Comparison of ENCODE assay signal across 27 mouse cellular contexts in the genomic region with DNA sequence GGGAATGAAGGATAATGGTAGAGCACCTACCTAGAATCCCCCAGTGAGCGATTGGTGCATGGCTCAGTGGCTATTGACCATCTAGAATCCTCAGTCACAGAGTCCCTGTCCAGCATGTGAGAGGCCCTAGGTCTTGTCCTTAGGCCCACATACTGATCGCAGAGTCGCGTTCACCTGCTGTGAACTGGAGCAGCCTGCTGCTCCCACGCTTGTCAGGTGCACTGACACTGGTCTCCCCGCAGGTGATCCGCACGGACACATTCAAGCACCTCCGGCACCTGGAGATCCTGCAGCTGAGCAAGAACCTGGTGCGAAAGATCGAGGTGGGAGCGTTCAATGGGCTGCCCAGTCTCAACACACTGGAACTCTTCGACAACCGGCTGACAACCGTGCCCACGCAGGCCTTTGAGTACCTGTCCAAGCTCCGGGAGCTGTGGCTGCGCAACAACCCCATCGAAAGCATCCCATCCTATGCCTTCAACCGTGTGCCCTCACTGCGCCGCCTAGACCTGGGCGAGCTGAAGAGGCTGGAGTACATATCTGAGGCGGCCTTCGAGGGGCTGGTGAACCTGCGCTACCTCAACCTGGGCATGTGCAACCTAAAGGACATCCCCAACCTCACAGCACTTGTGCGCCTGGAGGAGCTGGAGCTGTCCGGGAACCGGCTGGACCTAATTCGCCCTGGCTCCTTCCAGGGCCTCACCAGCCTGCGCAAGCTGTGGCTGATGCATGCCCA. TPM values are rescaled to one million over a fixed set of nuclear protein-coding genes. Genes with fewer than 3 reads are reported as not detected.
DNase-seq lines count a peak whose midpoint lies in the region; ATAC-seq and TF ChIP-seq lines count a peak whose summit lies in the region.
"Had no signal": no experiment of that assay in that cellular context is flagged by ENCODE, and none has a peak within 500 bp of the region (broad histone marks: within the 10 kb centered on the region; RNA-seq: fewer than 3 reads in every experiment).

No protein-coding gene starts in this region.

- H3K4me1 ChIP-seq in forebrain, embryonic 11.5 days (replicated peaks; ENCODE audit: control insufficient read depth, insufficient read depth, low read length), result peaks cover 16% of the 10 kb centered on the region
- peaks cover 28% of the 10 kb centered on the region for H3K4me1 ChIP-seq in forebrain, embryonic 16.5 days (replicated peaks; ENCODE audit: control insufficient read depth, insufficient read depth, low read length)
- peaks cover 37% of the 10 kb centered on the region for H3K4me1 ChIP-seq in E14TG2a.4 (replicated peaks; ENCODE audit: low read depth, low read length)
- peaks cover 27% of the 10 kb centered on the region for H3K4me1 ChIP-seq in heart, embryonic 12.5 days (replicated peaks)

- peak; percentile 51 for DNase-seq in forebrain, embryonic 11.5 days (ENCODE audit: low spot score)
- peak; percentile 12 to 13 for DNase-seq in left cerebral cortex, postnatal 36 days (ENCODE audit: low spot score in 2 of 2)
- DNase-seq in left cerebral cortex, postnatal 4 days, result no peak
- DNase-seq in brain, adult 2 months (ENCODE audit: low read depth, low spot score), result peak; percentile 41
- DNase-seq in lung, adult 18-20 months, result no peak
- DNase-seq: adrenal gland, postnatal 10 days; B cell, adult 2 months; embryo, embryonic 11 days; gastrocnemius, adult 2 months; heart, postnatal 36 days; kidney, postnatal 4 days; lung, postnatal 10 days; thymus, postnatal 36 days had no signal

- no peak for TF ChIP-seq CTCF in E14TG2a.4 (conservative IDR thresholded peaks at IDR 0.05; ENCODE audit: low read length)

- no peaks in the 10 kb centered on the region; the same call in 1 of the 2 replicates for H3K9me3 ChIP-seq in forebrain, embryonic 11.5 days (ENCODE audit: control insufficient read depth, low read length)
- no peaks in the 10 kb centered on the region for H3K9me3 ChIP-seq in forebrain, embryonic 16.5 days (ENCODE audit: control insufficient read depth, low read length)
- no peaks in the 10 kb centered on the region for H3K9me3 ChIP-seq in E14TG2a.4 (ENCODE audit: low read length)
- no peaks in the 10 kb centered on the region for H3K9me3 ChIP-seq in heart, embryonic 12.5 days (replicated peaks)
- H3K9me3 ChIP-seq: embryonic facial prominence, embryonic 15.5 days; heart, embryonic 13.5 days; hindbrain, embryonic 15.5 days; kidney, embryonic 15.5 days; limb, embryonic 12.5 days; liver, embryonic 15.5 days; neural tube, embryonic 15.5 days had no signal

- WGBS in forebrain, embryonic 11.5 days, result 82% methylated on average over 31 of the region's 31 CpGs
- 86% methylated on average over 31 of the region's 31 CpGs for WGBS in forebrain, embryonic 16.5 days
- 73% methylated on average over 31 of the region's 31 CpGs for WGBS in heart, embryonic 12.5 days

- H3K27me3 ChIP-seq in forebrain, embryonic 11.5 days (ENCODE audit: control insufficient read depth, insufficient read depth, low read length), result peaks cover 10% of the 10 kb centered on the region
- H3K27me3 ChIP-seq in forebrain, embryonic 16.5 days (replicated peaks; ENCODE audit: control insufficient read depth, insufficient read depth, low read length), result no peaks in the 10 kb centered on the region
- H3K27me3 ChIP-seq in E14TG2a.4 (ENCODE audit: insufficient read depth, low read length), result peaks cover 70% of the 10 kb centered on the region
- H3K27me3 ChIP-seq in heart, embryonic 12.5 days (replicated peaks), result peaks cover 54% of the 10 kb centered on the region
- H3K27me3 ChIP-seq: hindbrain, embryonic 15.5 days; neural tube, embryonic 15.5 days had no signal

- ATAC-seq in forebrain, embryonic 11.5 days (replicated peaks; ENCODE audit: low FRiP score), result no peak
- ATAC-seq in forebrain, embryonic 16.5 days, result no peak
- ATAC-seq in heart, embryonic 12.5 days (ENCODE audit: insufficient number of reproducible peaks, low FRiP score), result no peak
- ATAC-seq: intestine, embryonic 16.5 days; midbrain, embryonic 16.5 days had no signal

- intact Hi-C loops in left cerebral cortex, postnatal 36 days (cut with DNase I), result loop anchor here (2.0 kb wide), 1 partner anchor 16 kb away; no protein-coding TSS in a partner anchor
- intact Hi-C loops in left cerebral cortex, postnatal 4 days (cut with DNase I), result no loop called here

- H3K4me2 ChIP-seq in forebrain, embryonic 11.5 days (ENCODE audit: low read depth, low read length, severe bottlenecking), result no peak overlapping the region
- H3K4me2 ChIP-seq in forebrain, embryonic 16.5 days (ENCODE audit: low read length), result no peak overlapping the region
- no peak overlapping the region for H3K4me2 ChIP-seq in heart, embryonic 12.5 days
- H3K4me2 ChIP-seq: embryonic facial prominence, embryonic 15.5 days; heart, embryonic 13.5 days; hindbrain, embryonic 15.5 days; kidney, embryonic 15.5 days; limb, embryonic 12.5 days; liver, embryonic 15.5 days; neural tube, embryonic 15.5 days had no signal

- H3K27ac ChIP-seq in forebrain, embryonic 11.5 days (ENCODE audit: low read depth, low read length), result no peak overlapping the region
- no peak overlapping the region for H3K27ac ChIP-seq in forebrain, embryonic 16.5 days (ENCODE audit: low read length)
- no peak overlapping the region for H3K27ac ChIP-seq in heart, embryonic 12.5 days (ENCODE audit: poor library complexity, severe bottlenecking)
- H3K27ac ChIP-seq: embryonic facial prominence, embryonic 15.5 days; gastrocnemius, adult 2 months; heart, embryonic 13.5 days; hindbrain, embryonic 15.5 days; kidney, embryonic 15.5 days; limb, embryonic 12.5 days; liver, embryonic 15.5 days; neural tube, embryonic 15.5 days; stomach, postnatal 0 days had no signal

- peaks cover 10% of the 10 kb centered on the region for H3K36me3 ChIP-seq in forebrain, embryonic 11.5 days (ENCODE audit: control insufficient read depth, insufficient read depth, low read length)
- H3K36me3 ChIP-seq in forebrain, embryonic 16.5 days (ENCODE audit: control insufficient read depth, insufficient read depth), result peaks cover 47% of the 10 kb centered on the region
- H3K36me3 ChIP-seq in E14TG2a.4 (ENCODE audit: insufficient read depth, low read length), result no peaks in the 10 kb centered on the region
- peaks cover 17% of the 10 kb centered on the region for H3K36me3 ChIP-seq in heart, embryonic 12.5 days
- H3K36me3 ChIP-seq: embryonic facial prominence, embryonic 15.5 days; kidney, embryonic 15.5 days; limb, embryonic 12.5 days; liver, embryonic 15.5 days had no signal

- H3K4me3 ChIP-seq in forebrain, embryonic 11.5 days (ENCODE audit: low read depth, low read length), result no peak overlapping the region
- H3K4me3 ChIP-seq in forebrain, embryonic 16.5 days (replicated peaks; ENCODE audit: low read length), result no peak overlapping the region
- peak overlapping the region; percentile 76 for H3K4me3 ChIP-seq in E14TG2a.4 (replicated peaks; ENCODE audit: low read length)
- H3K4me3 ChIP-seq in heart, embryonic 12.5 days, result no peak overlapping the region
- H3K4me3 ChIP-seq: embryonic facial prominence, embryonic 15.5 days; gastrocnemius, adult 2 months; heart, embryonic 13.5 days; hindbrain, embryonic 15.5 days; kidney, embryonic 15.5 days; liver, embryonic 15.5 days; neural tube, embryonic 15.5 days had no signal

- no peak overlapping the region for H3K9ac ChIP-seq in forebrain, embryonic 11.5 days (ENCODE audit: low read length)
- no peak overlapping the region for H3K9ac ChIP-seq in forebrain, embryonic 16.5 days (replicated peaks; ENCODE audit: low read depth, low read length)
- no peak overlapping the region for H3K9ac ChIP-seq in heart, embryonic 12.5 days
- H3K9ac ChIP-seq: embryonic facial prominence, embryonic 15.5 days; heart, embryonic 13.5 days; hindbrain, embryonic 15.5 days; kidney, embryonic 15.5 days; limb, embryonic 12.5 days; liver, embryonic 15.5 days; neural tube, embryonic 15.5 days had no signal

RNA-seq across cellular contexts. Expression of gene Aspdh, which starts 4.3 kb away (rescaled TPM):
- 2.6 and 2.9 TPM in 2 replicates for polyA plus RNA-seq in forebrain, embryonic 11.5 days (2014; fragmentation: Nextera tagmentation; extraction: Ambion mirVana)
- polyA plus RNA-seq in forebrain, embryonic 16.5 days (2015; fragmentation: Nextera tagmentation; extraction: Ambion mirVana), result 2.6 and 3.7 TPM in 2 replicates
- 10 to 100 TPM in 1 of 2 experiments, 1 to 10 TPM in 1; 6.8 to 10.4 TPM for total RNA-seq in left cerebral cortex, postnatal 36 days (2021)
- total RNA-seq in left cerebral cortex, postnatal 4 days (2021), result 10 to 100 TPM; 20.5 to 24.5 TPM
- polyA plus RNA-seq in heart, embryonic 12.5 days (2016; fragmentation: Nextera tagmentation; extraction: Ambion mirVana), result 0.46 and 1.5 TPM in 2 replicates
- total RNA-seq: gastrocnemius, adult 2 months; granulocyte monocyte progenitor cell, adult 5-6 weeks had no signal

RNA-seq across cellular contexts. Expression of gene Josd2, which starts 6.8 kb away (rescaled TPM):
- polyA plus RNA-seq in forebrain, embryonic 11.5 days (2014; fragmentation: Nextera tagmentation; extraction: Ambion mirVana), result 60.9 and 68.9 TPM in 2 replicates
- 51.4 and 61.8 TPM in 2 replicates for polyA plus RNA-seq in forebrain, embryonic 16.5 days (2015; fragmentation: Nextera tagmentation; extraction: Ambion mirVana)
- 10 to 100 TPM; 76.5 to 77.6 TPM for total RNA-seq in left cerebral cortex, postnatal 36 days (2021)
- total RNA-seq in left cerebral cortex, postnatal 4 days (2021), result 10 to 100 TPM; 31.9 to 32.6 TPM
- 141 and 145 TPM in 2 replicates for polyA plus RNA-seq in heart, embryonic 12.5 days (2016; fragmentation: Nextera tagmentation; extraction: Ambion mirVana)

RNA-seq across cellular contexts. Expression of gene Lrrc4b, which starts 32.1 kb away (rescaled TPM):
- 8.2 and 9.8 TPM in 2 replicates for polyA plus RNA-seq in forebrain, embryonic 11.5 days (2014; fragmentation: Nextera tagmentation; extraction: Ambion mirVana)
- polyA plus RNA-seq in forebrain, embryonic 16.5 days (2015; fragmentation: Nextera tagmentation; extraction: Ambion mirVana), result 10.6 and 12.6 TPM in 2 replicates
- total RNA-seq in left cerebral cortex, postnatal 36 days (2021), result 100 to 1,000 TPM; 282 to 313 TPM
- total RNA-seq in left cerebral cortex, postnatal 4 days (2021), result 100 to 1,000 TPM; 357 to 379 TPM
- polyA plus RNA-seq in heart, embryonic 12.5 days (2016; fragmentation: Nextera tagmentation; extraction: Ambion mirVana), result 2.3 and 2.4 TPM in 2 replicates
- total RNA-seq: gastrocnemius, adult 2 months; granulocyte monocyte progenitor cell, adult 5-6 weeks had no signal
- polyA plus RNA-seq: liver, embryonic 15.5 days had no signal

RNA-seq across cellular contexts. Expression of gene Emc10, which starts 35.4 kb away (rescaled TPM):
- polyA plus RNA-seq in forebrain, embryonic 11.5 days (2014; fragmentation: Nextera tagmentation; extraction: Ambion mirVana), result 115 and 124 TPM in 2 replicates
- polyA plus RNA-seq in forebrain, embryonic 16.5 days (2015; fragmentation: Nextera tagmentation; extraction: Ambion mirVana), result 120 and 127 TPM in 2 replicates
- total RNA-seq in left cerebral cortex, postnatal 36 days (2021), result 100 to 1,000 TPM; 169 to 185 TPM
- total RNA-seq in left cerebral cortex, postnatal 4 days (2021), result 100 to 1,000 TPM; 146 to 150 TPM
- polyA plus RNA-seq in heart, embryonic 12.5 days (2016; fragmentation: Nextera tagmentation; extraction: Ambion mirVana), result 111 and 114 TPM in 2 replicates

RNA-seq across cellular contexts. Expression of gene Fam71e1, which starts 35.4 kb away (rescaled TPM):
- polyA plus RNA-seq in forebrain, embryonic 11.5 days (2014; fragmentation: Nextera tagmentation; extraction: Ambion mirVana), result 22.3 and 25.3 TPM in 2 replicates
- 22.2 and 28.9 TPM in 2 replicates for polyA plus RNA-seq in forebrain, embryonic 16.5 days (2015; fragmentation: Nextera tagmentation; extraction: Ambion mirVana)
- 10 to 100 TPM; 18.9 to 20.2 TPM for total RNA-seq in left cerebral cortex, postnatal 36 days (2021)
- total RNA-seq in left cerebral cortex, postnatal 4 days (2021), result 10 to 100 TPM; 23.8 to 27.3 TPM
- 10.1 and 12.7 TPM in 2 replicates for polyA plus RNA-seq in heart, embryonic 12.5 days (2016; fragmentation: Nextera tagmentation; extraction: Ambion mirVana)

Comparison
In these comparisons a context has a peak if more than half of its experiments do, and no peak if none do; other contexts are left out.
1. DNase-seq: peak in forebrain, embryonic 11.5 days (single experiment), left cerebral cortex, postnatal 36 days (2 of 2) and brain, adult 2 months (single experiment); none in left cerebral cortex, postnatal 4 days (single experiment) and lung, adult 18-20 months (0 of 2).